Mouse (Mus musculus): ENCODE measurements around the gene Hyal1. TPM values are rescaled to one million over a fixed set of nuclear protein-coding genes. Genes with fewer than 3 reads are reported as not detected.

The Hyal1 gene
- total RNA-seq, 2 experiments from 2014 or later = 6.5 to 6.7 TPM

- no peak for DNase-seq
Observed at GRCm38 (mm10) chr9:107618778-107619545, 42.2 kb downstream of the Hyal1 start.

- DNase-seq = no peak
Observed at GRCm38 (mm10) chr9:107619546-107619879, 42.8 kb downstream of the Hyal1 start.

DNA sequence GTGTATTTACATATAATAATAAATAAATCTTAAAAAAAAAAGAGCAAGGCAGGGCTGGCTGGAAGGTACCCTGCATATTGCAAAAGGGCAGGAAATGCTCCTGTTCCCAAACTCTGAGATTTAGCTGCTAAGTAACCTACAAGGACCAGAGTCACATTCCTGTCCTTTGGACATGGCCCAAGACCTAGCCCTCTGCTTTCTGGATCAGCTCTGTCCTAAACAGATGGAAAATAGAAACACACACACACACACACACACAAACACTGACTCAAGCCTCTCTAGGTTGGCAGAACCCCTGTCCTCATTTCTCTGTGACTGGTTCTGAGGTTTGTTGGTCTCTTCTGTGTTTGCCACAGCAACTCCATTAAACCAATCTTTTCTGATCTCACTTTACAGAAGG is 44.2 kb downstream of the Hyal1 start:
- DNase-seq = no peak

GRCm38 (mm10) chr9:107624539-107624938 is 47.8 kb downstream of the Hyal1 start:
- no peak for DNase-seq

DNA sequence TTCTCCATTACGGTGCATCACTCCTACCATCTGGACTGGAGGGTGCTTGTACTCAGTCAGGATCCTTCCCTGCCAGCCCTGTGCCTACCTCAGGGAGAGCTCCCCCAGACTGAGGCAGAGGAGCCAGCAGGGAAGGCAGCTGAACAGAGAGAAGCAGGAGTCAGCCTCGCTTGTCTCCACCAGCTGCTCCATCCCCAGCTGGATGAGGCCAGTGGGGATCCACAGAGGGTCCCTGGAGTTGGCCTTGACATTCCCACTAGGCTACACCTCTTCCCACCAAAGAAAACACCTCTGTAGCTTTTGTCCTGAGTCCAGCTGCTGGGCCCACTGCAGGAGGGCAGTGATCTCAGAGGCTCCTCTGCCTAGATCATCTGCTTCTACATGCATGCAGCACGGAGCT is 48.2 kb downstream of the Hyal1 start:
- no peak for DNase-seq

GRCm38 (mm10) chr9:107625351-107626128 is 48.8 kb downstream of the Hyal1 start:
- no peak for DNase-seq

DNA sequence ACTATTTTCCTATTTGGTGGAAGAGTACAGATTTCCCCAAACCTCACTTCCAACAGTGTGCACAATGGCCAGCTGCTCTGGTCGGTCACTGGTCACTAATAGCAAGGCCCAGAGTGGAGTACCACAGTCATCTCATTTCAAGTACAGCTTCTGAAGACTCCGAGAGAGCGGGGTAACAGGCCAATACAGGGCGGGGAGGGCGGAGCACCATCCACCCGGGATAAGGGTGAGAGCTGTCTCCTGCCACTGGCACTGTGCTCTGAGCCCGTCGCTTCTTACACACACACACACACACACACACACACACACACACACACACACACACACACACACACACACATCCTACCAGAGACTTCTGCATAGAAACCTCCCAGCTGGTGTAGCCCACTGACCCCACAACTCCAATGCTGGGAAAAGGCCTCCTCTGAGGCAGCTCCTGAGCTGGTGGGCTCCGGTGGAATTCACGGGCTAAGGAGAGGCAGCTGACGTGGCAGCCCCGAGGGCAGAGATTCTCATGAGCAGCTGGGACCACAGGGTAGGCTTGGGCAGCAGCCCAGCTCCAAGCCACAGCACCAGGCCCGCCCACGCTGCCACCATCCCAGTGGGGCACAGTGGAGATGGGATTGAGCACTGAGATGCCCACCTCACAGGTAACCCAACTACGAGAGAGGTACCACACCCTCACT is 49.6 kb downstream of the Hyal1 start:
- no peak for DNase-seq

- peak; percentile 76 to 78 for DNase-seq
Observed at GRCm38 (mm10) chr9:107626844-107627277, 50.1 kb downstream of the Hyal1 start.

DNA sequence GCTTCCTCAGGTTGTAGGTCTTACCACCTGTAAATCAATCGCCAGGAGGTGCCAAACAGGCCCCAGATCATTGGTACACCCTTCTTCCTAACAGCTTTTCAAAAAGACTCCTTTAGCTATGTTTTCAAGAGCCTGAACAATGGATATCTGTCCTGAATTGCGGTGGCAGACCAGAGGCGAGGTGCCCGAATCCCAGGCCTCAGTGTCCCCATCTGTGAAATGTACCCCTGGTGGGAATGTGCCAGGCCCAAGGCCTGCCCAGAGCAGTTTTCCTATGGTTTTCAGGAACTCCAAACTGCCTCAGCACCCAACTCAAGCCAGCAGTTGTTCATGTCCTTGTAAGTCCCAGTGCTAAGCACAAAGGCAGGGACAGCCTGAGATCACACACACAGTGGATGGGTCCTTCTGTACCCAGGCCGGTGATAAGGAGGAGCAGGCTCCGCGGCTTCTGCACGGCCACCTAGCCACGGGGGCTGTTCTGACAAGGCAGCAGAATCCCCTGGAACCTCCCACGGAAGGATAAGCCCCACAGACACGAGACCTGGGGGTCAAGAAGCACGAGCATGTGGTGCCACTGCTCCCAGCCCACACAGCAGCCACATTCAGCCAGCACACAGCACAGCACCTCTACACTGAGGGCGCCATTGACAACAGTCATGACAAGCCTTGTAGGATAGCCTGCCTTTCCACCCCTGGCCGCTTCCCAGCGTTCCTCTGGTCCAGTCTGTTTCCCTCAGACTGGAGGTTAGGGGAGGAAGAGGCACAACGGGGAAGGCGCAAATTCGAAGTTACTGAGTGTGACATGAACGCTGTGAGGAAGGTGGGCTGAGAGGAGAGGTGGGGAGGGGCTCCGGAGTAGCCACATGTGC is 50.9 kb downstream of the Hyal1 start:
- no peak for DNase-seq

- no peak for DNase-seq
Observed at GRCm38 (mm10) chr9:107628721-107629410, 52.1 kb downstream of the Hyal1 start.

DNA sequence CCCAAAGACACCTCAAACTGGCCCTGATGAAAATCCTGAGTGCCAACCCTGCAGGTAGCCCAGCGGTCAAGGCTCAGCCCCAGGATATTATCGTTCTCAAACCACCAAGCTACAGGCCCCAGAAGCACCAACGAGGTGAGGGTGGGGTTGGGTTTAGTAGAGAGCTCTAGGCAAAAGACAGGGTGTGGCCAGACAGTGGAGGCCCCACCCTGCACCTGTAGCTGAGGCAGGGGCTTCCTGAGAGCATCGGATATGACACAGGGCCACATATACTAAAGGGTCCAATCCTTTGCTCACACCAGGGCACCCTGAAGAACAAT is 52.6 kb downstream of the Hyal1 start:
- no peak for DNase-seq

DNA sequence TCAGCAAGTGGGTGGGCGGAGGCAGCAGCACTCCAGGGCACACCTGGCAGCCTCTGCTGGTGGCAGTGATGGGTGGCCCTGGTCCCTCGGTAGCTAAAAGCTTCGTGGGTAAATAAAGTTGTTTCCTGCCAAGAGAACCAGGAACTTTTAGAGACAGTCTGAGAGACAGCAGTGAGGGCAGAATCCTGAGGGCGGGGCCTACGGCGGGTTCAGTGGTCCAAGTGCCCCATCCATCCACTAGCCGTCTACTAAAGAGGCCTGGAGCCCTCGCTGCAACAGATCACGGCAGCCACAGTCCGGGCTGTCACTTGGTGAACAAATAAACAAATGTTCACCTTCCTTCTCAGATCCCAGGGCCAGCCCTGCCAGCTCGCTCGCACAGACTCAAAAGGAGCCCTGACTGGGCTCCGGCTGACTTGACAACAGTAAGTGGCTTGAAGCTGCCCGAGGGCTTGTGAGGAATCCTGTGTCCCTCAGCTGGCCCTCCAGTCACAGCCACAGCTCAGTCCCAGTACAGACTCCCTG is 53.2 kb downstream of the Hyal1 start:
- DNase-seq = no peak

GRCm38 (mm10) chr9:107630576-107630975 is 53.8 kb downstream of the Hyal1 start:
- DNase-seq = peak; percentile 51 to 67

Other genes with a start within 250 kb of the Hyal1 start
- gene Hemk1, start 238.6 kb upstream of the Hyal1 start, total RNA-seq (2021) = 10 to 100 TPM; 17.2 to 19.5 TPM
- gene 6430571L13Rik, start 236.3 kb upstream of the Hyal1 start, total RNA-seq (2021) = 1 to 10 TPM; 1.5 to 1.9 TPM
- gene Cacna2d2, start 177.3 kb upstream of the Hyal1 start, total RNA-seq (2021) = 10 to 100 TPM; 17.5 to 23.3 TPM
- gene Tmem115, start 43.0 kb upstream of the Hyal1 start, total RNA-seq (2021) = 10 to 100 TPM; 34.6 to 35.0 TPM
- 10 to 100 TPM; 15.1 to 18.2 TPM for gene Cyb561d2, start 34.7 kb upstream of the Hyal1 start, total RNA-seq (2021)
- gene Nprl2, start 34.7 kb upstream of the Hyal1 start, total RNA-seq (2021) = 10 to 100 TPM; 39.7 to 47.9 TPM
- 1 to 10 TPM; 3.4 to 4.3 TPM for gene Zmynd10, start 29.6 kb upstream of the Hyal1 start, total RNA-seq (2021)
- 10 to 100 TPM; 15.8 TPM for gene Rassf1, start 25.4 kb upstream of the Hyal1 start, total RNA-seq (2021)
- 10 to 100 TPM; 70.1 to 82.0 TPM for gene Tusc2, start 13.7 kb upstream of the Hyal1 start, total RNA-seq (2021)
- 10 to 100 TPM; 13.0 to 13.5 TPM for gene Hyal2, start 9.0 kb upstream of the Hyal1 start, total RNA-seq (2021)
- 10 to 100 TPM; 13.5 to 13.8 TPM for gene Naa80, start 2.0 kb downstream of the Hyal1 start, total RNA-seq (2021)
- 1 to 10 TPM; 1.3 to 1.8 TPM for gene Hyal3, start 3.9 kb downstream of the Hyal1 start, total RNA-seq (2021)
- gene Ifrd2, start 10.7 kb downstream of the Hyal1 start, total RNA-seq (2021) = 10 to 100 TPM; 11.2 to 13.8 TPM
- gene Sema3b, start 32.3 kb downstream of the Hyal1 start, total RNA-seq (2021) = 1 to 10 TPM; 1.7 to 2.2 TPM
- gene Gnai2, start 58.4 kb downstream of the Hyal1 start, total RNA-seq (2021) = 100 to 1,000 TPM; 195 to 208 TPM
- gene Slc38a3, start 92.6 kb downstream of the Hyal1 start, total RNA-seq (2021) = 10 to 100 TPM; 53.9 to 60.6 TPM
- not detected for gene Gnat1, start 102.8 kb downstream of the Hyal1 start, total RNA-seq (2021)
- gene Sema3f, start 133.5 kb downstream of the Hyal1 start, total RNA-seq (2021) = 1 to 10 TPM; 4.3 to 4.6 TPM
- gene Rbm5, start 194.1 kb downstream of the Hyal1 start, total RNA-seq (2021) = 100 to 1,000 TPM; 143 to 166 TPM